Mouse (Mus musculus) kidney, postnatal 0 days (tissue): ENCODE results near the gene Yy1. TPM values are rescaled to one million over a fixed set of nuclear protein-coding genes. Genes with fewer than 3 reads are reported as not detected.

Experiments
- ATAC-seq: fragments of 200-750 bp; cut with Nextera tagmentation; replicated peaks from 2 replicates; pipeline ENCODE4 v1.8.0; 2017; ENCODE audit warnings: low read depth, moderate number of reproducible peaks, moderate TSS enrichment, moderate library complexity; ENCODE audit not compliant: low FRiP score
- DNase-seq: peaks from one replicate; pipeline ENCODE4 v3.0.0-alpha.2; 2016; ENCODE audit warnings: low spot score
- H3K27ac ChIP-seq: fragments of 300-500 bp; sonication (generic); 2 replicates; pipeline ENCODE4 v1.5.1; 2014; ENCODE audit warnings: mild to moderate bottlenecking
- H3K27me3 ChIP-seq: fragments of 300-500 bp; sonication (generic); 2 replicates; pipeline ENCODE4 v1.6.1; 2014; ENCODE audit warnings: low read length, mixed read lengths; ENCODE audit not compliant: insufficient read depth
- H3K36me3 ChIP-seq: fragments of 300-500 bp; sonication (generic); 2 replicates; pipeline ENCODE4 v1.6.1; 2014; ENCODE audit warnings: low read length, mixed read lengths; ENCODE audit not compliant: insufficient read depth
- H3K4me1 ChIP-seq: fragments of 300-500 bp; sonication (generic); replicated peaks from 2 replicates; pipeline ENCODE4 v1.6.1; 2014; ENCODE audit warnings: antibody characterized with exemption, low read length, mixed read lengths; ENCODE audit not compliant: insufficient read depth
- H3K4me2 ChIP-seq: fragments of 300-500 bp; sonication (generic); 2 replicates; pipeline ENCODE4 v1.6.1; 2014; ENCODE audit warnings: mild to moderate bottlenecking, low read length, moderate library complexity, mixed read lengths
- H3K4me3 ChIP-seq: fragments of 300-500 bp; sonication (generic); replicated peaks from 2 replicates; pipeline ENCODE4 v1.5.1; 2014; ENCODE audit warnings: low read depth, low read length
- H3K9ac ChIP-seq: fragments of 300-500 bp; sonication (generic); 2 replicates; pipeline ENCODE4 v1.6.1; 2014; ENCODE audit warnings: low read depth, low read length
- H3K9me3 ChIP-seq: fragments of 300-500 bp; sonication (generic); replicated peaks from 2 replicates; pipeline ENCODE4 v1.6.1; 2016; ENCODE audit warnings: low read length, inconsistent platforms, mixed read lengths
- CTCF ChIP-seq: IDR thresholded peaks from 2 replicates; pipeline ENCODE4 v1.5.1; 2016; ENCODE audit warnings: antibody characterized with exemption, low read depth, mild to moderate bottlenecking, moderate library complexity
- WGBS: fragments of 180-500 bp; shearing (Covaris S2); extraction: QIAGEN DNeasy Blood & Tissue Kit; methylation state at CpG from one replicate; pipeline ENCODE4 v1.1.7; 2014; 5-methylcytosine and 5-hydroxymethylcytosine counted together
- polyA plus RNA-seq: library from polyadenylated mRNA; unstranded; fragments of >200 nt; fragmentation: Nextera tagmentation; extraction: Ambion mirVana; gene quantifications from 2 replicates; pipeline ENCODE4 v1.2.1, GENCODE M21; 2015

The Yy1 gene
- polyA plus RNA-seq, 1 experiment from 2014 or later = 17.3 TPM

DNA sequence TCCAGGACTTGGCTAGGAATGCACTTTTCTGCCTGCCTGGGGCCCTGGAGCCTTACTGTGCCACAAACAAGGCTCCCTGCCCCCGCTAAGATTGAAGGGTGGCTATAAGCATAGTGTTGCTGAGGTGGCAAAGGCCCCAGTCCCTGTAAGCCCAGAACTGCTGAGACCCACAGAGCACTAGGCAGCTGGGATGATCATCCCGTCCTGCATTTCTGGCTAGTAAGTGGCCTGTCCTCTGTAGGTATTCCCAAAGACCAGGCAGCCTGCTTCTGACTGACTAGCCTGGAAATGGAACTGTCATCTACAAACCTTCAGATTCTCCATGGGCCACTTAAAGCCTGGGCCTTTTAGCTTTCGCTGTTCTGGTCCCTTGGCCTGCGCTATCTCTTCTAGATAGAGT, 27.7 kb downstream of the Yy1 start:
- no peaks in the 10 kb centered on the region for H3K4me1 ChIP-seq
- WGBS = 90% methylated on average over 4 of the region's 4 CpGs
- no peak overlapping the region for H3K9ac ChIP-seq
- no peak for ATAC-seq
- no peak for DNase-seq
- TF ChIP-seq CTCF = no peak
- no peak overlapping the region for H3K4me2 ChIP-seq
- peaks cover 7% of the 10 kb centered on the region; the same call in 1 of the 2 replicates for H3K36me3 ChIP-seq
- H3K27me3 ChIP-seq = no peaks in the 10 kb centered on the region
- no peak overlapping the region for H3K27ac ChIP-seq
- no peak overlapping the region for H3K4me3 ChIP-seq
- no peaks in the 10 kb centered on the region for H3K9me3 ChIP-seq

DNA sequence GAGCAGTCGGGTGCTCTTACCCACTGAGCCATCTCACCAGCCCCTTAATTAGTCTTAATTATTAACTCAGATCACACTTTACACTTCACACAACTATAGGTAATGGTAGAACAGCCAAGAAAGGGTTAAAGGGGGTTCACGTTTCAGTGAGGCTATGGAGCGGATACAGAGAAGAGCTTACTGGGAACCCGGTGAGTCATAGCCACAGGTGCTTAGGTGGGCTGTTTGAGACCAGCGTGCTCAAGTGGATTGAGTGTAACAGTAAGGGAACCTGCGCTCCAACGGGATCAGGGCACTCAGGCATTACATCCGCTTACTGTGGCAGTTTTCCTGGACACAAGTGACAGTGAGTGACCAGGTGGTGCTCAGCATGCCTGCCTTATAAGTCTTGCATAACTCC, 30.3 kb downstream of the Yy1 start:
- H3K4me3 ChIP-seq = no peak overlapping the region
- 27% methylated on average over 8 of the region's 8 CpGs for WGBS
- no peaks in the 10 kb centered on the region for H3K27me3 ChIP-seq
- H3K4me2 ChIP-seq = no peak overlapping the region
- H3K9me3 ChIP-seq = no peaks in the 10 kb centered on the region
- no peak overlapping the region for H3K9ac ChIP-seq
- H3K27ac ChIP-seq = no peak overlapping the region
- peaks cover 4% of the 10 kb centered on the region for H3K36me3 ChIP-seq
- TF ChIP-seq CTCF = no peak
- no peaks in the 10 kb centered on the region for H3K4me1 ChIP-seq
- DNase-seq (peak; percentile 24), ATAC-seq (peak; percentile 51)

DNA sequence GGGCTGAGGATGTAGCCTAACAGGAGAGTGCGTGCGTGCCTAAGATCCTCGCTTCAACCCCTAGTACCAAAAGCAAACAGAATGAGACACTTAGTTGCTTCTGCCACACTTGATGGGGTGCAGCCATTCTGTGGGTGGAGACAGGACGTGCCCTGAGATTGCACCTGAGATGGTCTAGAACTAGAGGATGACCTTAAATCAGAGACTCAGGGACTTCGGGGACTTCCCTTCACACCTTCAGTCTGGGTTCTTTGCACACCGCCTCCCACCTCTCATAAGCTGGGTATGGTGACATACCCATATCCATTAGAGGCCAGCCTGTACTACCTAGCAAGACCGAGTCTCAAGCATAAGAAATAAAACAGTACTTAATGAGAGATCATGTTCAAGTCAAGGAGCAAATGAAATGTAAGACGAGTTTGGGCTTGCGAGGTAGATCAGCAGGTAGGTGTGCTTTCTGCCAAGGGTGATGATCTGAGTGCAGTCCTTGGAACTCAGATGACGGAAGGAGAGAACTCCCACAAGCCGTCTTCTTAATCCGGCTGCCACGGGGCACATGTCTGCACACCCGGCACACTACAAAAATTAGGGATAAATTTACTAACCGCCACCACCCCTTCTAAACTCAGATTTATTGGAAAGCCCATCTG, 31.6 kb downstream of the Yy1 start:
- ATAC-seq (no peak), DNase-seq (no peak)
- no peak overlapping the region for H3K27ac ChIP-seq
- H3K9ac ChIP-seq = no peak overlapping the region
- TF ChIP-seq CTCF = no peak
- H3K4me1 ChIP-seq = no peaks in the 10 kb centered on the region
- H3K9me3 ChIP-seq = no peaks in the 10 kb centered on the region
- no peak overlapping the region for H3K4me3 ChIP-seq
- no peaks in the 10 kb centered on the region for H3K27me3 ChIP-seq
- WGBS = 75% methylated on average over 15 of the region's 15 CpGs
- no peak overlapping the region for H3K4me2 ChIP-seq
- peaks cover 4% of the 10 kb centered on the region; the same call in 1 of the 2 replicates for H3K36me3 ChIP-seq

GRCm38 (mm10) chr12:108825561-108826224, 32.9 kb downstream of the Yy1 start:
- Histone ChIP-seq H3K9ac (no peak overlapping the region), H3K36me3 (peaks cover 4% of the 10 kb centered on the region; the same call in 1 of the 2 replicates), H3K4me2 (no peak overlapping the region), H3K9me3 (no peaks in the 10 kb centered on the region), H3K27ac (no peak overlapping the region), H3K4me1 (no peaks in the 10 kb centered on the region), H3K4me3 (no peak overlapping the region), H3K27me3 (no peaks in the 10 kb centered on the region)
- 92% methylated on average over 13 of the region's 13 CpGs for WGBS
- no peak for TF ChIP-seq CTCF
- no peak for DNase-seq
- no peak for ATAC-seq

DNA sequence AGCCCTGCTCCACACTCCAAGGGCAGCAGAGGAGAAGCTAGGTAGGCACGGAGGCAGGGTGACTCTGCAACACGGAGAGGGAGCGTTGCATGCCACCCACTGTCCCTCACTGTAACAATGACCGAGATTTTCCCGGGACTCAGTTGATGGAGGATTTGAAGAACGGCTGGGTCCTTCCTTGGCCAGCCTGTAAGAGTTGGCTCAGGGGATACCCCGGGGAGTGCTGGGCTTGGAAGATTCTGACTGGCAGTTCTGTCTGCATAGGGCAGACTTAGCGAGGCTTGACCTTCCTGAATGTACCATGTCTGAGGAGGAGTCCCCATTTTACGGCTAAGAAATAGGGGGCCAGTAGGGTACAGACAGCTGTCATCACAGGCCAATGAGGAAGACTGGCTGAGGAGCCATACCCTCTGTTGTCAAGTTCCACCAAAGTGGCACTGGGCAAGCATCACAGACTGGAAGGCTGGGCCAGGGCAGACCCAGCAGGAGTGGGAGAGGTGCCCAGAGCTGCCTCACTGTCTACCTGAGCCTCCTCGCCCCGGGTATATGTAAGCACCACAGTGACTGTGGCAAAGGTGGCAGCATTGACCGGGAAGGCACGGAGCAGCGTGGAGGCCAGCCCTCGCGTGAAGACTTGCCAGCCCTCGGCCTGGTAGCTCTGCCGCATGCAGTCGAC, 33.6 kb downstream of the Yy1 start:
- DNase-seq = no peak
- Histone ChIP-seq H3K9me3 (no peaks in the 10 kb centered on the region), H3K36me3 (peaks cover 4% of the 10 kb centered on the region; the same call in 1 of the 2 replicates), H3K4me1 (no peaks in the 10 kb centered on the region), H3K27ac (no peak overlapping the region), H3K4me3 (no peak overlapping the region), H3K9ac (no peak overlapping the region), H3K4me2 (no peak overlapping the region), H3K27me3 (no peaks in the 10 kb centered on the region)
- ATAC-seq = no peak
- 96% methylated on average over 19 of the region's 19 CpGs for WGBS
- TF ChIP-seq CTCF = no peak

DNA sequence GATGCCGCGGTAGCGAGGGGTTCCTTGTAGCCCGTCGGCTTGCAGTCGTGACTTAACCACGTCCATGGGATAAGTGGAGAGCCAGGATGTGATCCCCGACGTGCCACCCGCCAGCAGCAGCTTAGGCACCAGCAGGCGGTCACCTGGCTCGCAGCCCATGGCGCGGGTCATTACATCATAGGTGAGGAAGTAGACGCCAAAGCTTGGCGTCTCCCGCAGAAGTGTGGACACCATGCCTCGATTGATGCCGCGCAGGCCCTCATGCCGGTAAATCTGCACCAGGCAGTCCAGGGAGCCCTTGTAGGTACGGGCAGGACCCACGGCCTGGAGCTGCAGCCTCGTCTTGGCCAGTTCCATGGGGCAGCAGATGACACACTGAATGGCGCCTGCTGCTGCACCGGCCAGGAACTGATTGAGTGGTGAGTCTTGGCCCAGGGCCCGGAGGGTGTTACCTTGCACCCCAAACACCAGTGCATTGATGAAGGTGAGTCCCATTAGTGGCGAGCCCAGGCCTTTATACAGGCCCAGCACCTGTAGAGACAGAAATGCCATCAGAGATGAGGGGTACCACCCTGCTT, 34.3 kb downstream of the Yy1 start:
- no peak overlapping the region for H3K27ac ChIP-seq
- peaks cover 4% of the 10 kb centered on the region; the same call in 1 of the 2 replicates for H3K36me3 ChIP-seq
- ATAC-seq (no peak), DNase-seq (no peak)
- H3K4me1 ChIP-seq = peaks cover 4% of the 10 kb centered on the region; the same call in 1 of the 2 replicates
- no peak overlapping the region for H3K4me2 ChIP-seq
- no peak overlapping the region for H3K4me3 ChIP-seq
- 94% methylated on average over 28 of the region's 28 CpGs for WGBS
- H3K9ac ChIP-seq = no peak overlapping the region
- no peak for TF ChIP-seq CTCF
- no peaks in the 10 kb centered on the region for H3K27me3 ChIP-seq
- H3K9me3 ChIP-seq = no peaks in the 10 kb centered on the region
